Mouse (Mus musculus): ENCODE data around the gene Gm10282.

The Gm10282 gene

DNA sequence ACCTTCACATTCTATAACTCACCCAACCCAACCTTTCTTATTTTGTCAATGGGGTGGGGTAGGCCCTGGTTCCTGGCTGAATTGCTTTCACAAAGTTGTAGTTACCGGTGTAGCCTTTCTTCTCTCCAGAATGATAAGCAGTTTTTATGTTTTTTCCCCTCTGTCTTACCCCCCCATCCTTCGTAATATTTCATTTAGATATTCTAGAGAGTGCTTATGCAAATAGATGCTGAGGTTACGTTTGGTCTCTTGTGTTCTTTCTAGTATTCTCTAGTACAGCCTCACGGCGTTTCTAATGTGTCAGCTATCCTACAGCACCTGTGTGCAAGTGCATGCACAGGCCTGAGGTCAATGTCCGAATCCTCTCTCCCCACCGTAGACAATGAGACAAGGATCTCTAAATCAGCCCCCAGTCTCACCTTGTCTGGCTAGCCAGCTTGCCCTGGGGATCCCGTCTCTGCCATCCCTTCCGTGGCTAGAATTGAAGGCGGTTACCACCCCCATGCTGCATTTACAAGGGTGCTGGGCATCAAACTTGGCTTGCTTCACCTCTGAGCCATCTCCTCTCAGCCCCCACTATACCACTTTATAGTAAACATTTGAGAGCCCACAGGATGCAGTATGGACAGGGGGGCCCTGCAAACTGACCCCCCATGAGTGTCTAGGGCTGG lies 19.1 kb upstream of the Gm10282 start:
- no peak for DNase-seq (ENCODE audit: low spot score in 2 of 2)

DNA sequence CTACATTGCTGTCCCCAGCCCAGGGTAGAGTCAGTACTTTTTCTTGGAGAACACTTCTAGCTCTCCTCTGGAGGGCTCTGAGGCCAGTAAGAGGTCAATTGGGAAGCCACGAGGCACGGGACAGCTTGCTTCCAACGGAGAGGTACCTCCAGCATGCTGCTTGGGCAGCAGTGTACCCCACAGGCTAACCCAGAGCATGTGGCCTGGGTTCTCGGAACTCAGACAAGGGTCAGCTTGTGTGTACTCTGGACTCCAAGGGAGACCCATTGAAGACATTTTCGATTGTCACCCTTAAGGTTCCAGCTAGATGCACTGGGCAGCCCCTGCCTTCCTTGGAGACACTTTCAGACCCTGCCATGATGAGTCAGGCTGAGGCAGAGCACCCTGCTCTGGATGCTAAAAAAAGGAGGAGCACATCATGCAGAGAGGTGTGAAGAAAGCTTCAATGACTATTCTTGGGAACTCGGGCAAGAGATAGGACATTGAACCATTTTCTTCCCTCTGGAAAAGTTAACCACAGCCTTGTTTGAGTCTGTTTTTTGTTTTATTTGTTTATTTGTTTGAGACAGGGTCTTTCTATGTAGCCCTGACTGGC lies 18.2 kb upstream of the Gm10282 start:
- no peak for DNase-seq (ENCODE audit: low spot score in 2 of 2)

DNA sequence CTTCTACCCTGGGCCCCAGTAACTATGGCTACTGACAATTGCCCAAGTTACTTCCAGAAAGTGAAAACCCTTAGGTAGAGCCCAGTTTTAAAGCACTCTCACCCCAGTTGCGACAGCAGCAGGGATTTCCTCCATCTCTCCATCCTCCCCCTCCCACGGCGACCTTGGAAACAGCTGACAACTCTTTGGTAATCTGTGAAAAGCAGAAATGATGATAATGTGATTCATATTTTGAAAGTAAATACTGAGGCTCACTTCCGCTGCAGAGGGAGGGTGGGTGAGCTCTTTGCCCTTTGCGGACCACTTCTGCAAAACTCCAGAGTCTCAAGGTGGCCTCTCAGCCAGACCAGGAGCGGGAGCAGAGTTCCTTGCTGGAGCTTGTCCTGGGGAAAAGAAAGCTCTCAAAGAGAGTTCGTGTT lies 17.4 kb upstream of the Gm10282 start:
- DNase-seq (ENCODE audit: low spot score in 2 of 2) = peak; percentile 60 to 73

DNA sequence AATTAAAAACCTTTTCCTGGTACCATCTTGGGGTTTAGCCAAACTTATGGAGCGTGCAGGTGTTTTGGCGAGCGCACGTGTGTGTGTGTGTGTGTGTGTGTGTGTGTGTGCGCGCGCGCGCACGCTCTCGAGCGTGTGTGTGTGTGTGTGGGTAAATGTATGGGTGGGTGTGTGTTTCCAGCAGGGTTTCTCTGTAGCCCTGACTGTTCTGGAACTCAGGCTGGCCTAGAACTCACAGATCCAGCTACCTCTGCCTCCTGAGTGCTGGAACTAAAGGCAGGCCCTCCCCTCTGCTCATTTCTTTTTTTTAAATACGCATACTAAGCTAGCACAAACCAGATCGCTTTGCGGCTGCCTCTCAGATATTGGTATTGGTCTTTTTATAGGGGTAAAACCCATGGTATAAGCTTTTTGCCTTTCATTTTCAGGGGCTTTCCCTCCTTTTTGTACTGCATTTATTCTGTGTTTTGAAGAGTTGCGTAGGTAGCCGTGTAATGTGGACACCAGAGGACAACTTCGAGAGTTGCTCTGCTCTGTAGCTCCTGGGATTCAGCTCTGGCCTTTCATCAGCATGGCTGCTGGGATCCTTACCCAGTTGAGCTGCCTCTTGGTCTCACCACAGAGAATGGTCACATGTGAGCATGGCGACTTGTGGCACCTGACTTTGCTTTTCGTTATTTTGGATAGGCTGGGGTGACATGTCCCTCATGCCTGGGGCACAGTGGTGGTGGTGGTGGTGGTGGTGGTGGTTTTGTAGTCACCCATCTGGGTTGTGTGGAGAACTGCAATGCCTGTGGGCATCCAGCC lies 16.8 kb upstream of the Gm10282 start:
- no peak for DNase-seq (ENCODE audit: low spot score in 2 of 2)

DNA sequence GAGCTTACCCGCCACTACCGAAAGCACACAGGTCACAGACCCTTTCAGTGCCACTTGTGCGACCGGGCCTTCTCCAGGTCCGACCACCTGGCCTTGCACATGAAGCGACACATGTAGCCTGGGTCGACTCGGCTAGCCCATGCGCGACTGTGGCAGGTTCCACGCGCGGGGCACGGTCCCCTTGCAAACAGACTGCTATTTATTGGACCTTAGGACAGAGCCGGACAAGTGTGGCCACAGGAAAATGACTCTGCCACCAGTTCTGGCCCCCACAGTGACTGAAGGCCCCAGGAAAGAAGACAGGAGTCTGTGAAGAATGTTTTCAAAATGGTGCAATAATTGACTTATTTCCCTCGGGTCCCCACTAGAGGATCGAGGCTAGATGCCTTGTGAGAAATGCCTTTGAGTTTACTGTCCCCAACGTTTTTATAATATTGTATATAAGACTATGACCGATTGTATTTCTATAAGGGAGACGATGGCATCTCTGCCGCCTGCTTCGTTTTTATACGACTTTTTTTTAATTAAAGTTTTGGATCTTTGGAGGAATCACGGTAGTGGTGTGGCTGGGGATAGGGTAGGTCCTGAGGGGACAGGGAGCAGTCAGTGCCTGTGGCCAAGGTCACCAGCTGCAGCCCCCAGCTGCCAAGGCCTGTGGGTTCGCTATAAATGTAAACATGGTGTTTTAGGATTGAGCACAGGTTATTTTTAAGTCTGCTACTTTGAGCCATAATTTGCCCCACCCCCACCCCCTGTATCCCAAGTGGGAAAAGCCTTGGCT lies 15.9 kb upstream of the Gm10282 start:
- peak in 1 of 2 experiments; percentile 71 for DNase-seq (ENCODE audit: low spot score in 2 of 2)

DNA sequence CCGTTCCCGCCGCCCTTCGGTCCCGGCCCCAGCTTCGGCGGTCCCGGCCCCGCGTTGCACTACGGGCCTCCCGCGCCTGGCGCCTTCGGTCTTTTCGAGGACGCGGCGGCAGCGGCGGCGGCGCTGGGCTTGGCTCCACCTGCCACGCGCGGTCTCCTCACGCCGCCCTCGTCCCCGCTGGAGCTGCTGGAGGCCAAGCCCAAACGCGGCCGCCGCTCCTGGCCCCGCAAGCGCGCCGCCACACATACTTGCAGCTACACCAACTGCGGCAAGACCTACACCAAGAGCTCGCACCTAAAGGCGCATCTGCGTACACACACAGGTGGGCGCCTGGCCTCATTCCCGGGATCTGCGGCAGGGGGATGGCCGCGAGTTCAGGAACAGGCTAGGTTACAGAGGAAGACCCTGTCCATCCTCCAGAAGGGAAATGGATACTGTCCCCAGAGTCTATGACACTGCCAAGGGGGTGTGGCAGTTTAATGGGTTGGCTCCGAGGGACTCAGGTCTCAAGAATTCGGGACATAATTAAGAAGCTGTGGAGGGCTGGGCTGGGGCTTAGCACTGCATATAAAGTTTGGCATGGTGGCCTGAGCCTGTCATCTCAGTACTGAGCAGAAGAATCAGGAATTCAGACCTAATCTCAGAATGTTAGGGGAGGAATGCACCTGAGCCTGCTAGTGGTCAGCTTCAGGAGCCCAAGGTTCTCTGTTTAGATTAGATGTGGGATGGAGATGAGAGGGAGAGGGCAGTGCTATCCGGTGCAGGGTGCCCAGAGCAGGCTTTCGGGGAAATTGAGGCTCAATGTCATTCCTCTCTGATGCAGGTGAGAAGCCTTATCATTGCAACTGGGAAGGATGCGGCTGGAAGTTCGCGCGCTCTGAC lies 15.1 kb upstream of the Gm10282 start:
- DNase-seq (ENCODE audit: low spot score in 2 of 2) = peak in 1 of 2 experiments; percentile 74

DNA sequence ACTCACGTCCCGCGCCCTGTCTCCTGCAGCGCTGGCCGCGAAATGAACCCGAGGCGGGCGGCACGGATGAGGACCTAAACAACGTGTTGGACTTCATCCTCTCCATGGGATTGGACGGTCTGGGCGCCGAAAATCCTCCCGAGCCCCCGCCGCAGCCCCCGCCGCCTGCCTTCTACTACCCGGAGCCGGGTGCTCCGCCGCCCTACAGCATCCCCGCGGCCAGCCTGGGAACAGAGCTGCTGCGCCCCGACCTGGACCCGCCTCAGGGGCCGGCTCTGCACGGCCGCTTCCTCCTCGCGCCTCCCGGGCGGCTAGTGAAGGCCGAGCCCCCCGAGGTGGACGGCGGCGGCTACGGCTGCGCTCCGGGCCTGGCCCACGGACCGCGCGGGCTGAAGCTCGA lies 14.3 kb upstream of the Gm10282 start:
- peak; percentile 24 to 75 for DNase-seq (ENCODE audit: low spot score in 2 of 2)

DNA sequence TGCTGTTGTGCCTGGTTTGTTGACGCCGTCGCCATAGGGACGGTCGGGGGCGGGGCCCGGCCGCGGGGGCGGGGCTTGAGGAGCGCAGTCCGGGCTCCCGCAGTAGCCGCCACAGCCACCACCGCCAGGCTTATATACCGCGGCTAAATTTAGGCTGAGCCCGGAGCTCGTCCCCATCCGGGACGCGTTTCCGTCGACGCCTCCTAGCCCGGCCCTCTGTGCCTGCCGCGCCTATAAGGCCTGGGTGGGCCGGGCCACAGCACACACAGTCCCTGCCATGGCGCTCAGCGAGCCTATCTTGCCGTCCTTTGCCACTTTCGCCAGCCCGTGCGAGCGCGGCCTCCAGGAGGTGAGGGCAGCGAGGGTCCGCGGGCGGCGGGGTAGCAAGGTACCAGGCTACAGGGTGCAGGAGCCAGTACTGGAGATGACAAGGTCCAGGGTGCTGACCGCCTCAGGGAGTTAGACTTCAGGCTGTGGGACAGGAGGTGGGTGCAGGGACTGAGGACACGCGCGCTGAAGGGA lies 13.8 kb upstream of the Gm10282 start, which contains the start of gene Klf2:
Klf2 (plus strand) TSS at position 233 of the 522 bp plus-strand sequence.
- peak; percentile 94 to 97 for DNase-seq (ENCODE audit: low spot score in 2 of 2)

DNA sequence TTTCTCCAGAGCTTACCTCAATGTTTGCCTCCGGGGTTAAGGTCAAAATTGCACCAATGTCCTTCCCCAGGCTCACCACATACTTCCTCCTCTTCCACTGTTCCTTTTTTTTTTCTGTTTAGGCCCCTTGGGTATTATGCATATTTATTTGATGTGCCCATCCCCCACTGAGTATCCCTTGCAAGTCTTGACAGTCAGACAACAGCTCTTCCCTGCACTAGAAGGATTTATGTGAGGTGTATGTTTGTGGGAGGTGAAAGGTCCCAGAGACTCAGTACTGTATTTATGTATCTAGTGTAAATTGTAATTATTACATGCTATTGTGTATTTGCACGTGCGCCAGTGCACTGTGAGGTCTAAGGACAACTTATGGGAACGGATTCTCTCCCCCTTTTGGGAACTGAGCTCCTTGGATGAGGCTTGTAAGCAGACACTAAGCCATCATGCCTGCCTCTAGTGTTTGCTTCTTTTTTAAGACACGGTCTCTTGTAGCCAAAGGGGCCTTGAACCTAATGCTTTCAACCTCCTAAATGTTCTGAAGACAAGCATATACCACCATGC lies 12.8 kb upstream of the Gm10282 start:
- no peak for DNase-seq (ENCODE audit: low spot score in 2 of 2)

DNA sequence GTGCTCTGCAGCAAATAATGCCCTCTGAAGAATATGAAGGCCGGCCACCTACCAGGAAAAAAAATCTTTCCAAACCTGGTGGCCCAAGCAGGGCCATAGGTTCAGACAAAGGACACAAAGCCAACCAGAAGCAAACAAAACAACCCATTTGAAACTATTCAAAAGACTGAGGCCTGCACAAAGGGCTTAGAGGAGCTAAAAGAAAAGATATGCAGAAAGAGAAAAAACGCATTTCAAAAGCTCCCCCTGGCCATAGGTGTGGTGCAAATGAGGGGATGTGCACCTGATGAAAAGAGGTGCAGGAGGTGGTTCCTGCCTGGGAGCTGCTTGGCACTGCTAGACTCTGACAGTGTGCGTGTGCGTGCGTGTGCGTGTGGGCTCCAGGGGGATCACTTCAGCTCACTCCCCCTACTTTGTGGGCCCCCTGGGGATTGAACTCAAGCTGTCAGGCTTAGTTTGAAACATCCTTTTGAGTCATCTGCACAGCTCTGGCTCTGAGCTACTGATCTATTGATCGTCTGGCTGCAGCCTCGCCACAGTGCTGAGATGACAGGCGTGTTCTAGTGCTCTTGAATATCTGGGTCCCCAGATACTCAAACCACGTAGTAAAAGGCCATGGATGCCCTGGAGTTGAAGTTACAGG lies 11.1 kb upstream of the Gm10282 start:
- DNase-seq (ENCODE audit: low spot score in 2 of 2) = no peak

DNA sequence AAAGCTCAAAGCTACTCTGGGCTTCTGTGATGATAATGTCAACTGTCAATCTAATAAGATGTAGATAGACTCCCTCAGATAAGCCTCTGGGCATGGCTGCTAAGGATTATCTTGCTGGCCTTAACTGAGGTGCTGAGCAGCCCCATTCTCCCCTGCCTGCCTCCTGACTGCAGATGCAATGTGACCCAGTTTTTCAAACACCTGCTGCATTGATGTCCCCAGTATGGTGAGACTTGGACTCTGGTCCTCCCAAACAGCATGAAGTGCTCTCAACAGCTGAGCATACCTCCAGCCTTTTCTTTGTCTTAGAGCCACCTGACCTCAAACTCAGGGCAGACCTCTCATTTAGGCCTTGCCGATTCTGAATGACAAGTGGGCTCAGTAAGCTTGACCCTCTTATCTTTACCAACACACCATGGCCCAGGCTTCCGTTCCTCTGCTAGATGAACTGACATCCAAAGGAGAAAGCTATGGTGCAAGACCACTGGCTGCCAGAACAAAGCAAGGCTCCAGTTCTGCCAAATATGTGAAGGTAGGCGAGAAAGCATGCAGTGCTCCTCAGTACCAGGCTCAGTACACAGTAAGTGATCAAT lies 8.0 kb upstream of the Gm10282 start:
- no peak for DNase-seq (ENCODE audit: low spot score in 2 of 2)

DNA sequence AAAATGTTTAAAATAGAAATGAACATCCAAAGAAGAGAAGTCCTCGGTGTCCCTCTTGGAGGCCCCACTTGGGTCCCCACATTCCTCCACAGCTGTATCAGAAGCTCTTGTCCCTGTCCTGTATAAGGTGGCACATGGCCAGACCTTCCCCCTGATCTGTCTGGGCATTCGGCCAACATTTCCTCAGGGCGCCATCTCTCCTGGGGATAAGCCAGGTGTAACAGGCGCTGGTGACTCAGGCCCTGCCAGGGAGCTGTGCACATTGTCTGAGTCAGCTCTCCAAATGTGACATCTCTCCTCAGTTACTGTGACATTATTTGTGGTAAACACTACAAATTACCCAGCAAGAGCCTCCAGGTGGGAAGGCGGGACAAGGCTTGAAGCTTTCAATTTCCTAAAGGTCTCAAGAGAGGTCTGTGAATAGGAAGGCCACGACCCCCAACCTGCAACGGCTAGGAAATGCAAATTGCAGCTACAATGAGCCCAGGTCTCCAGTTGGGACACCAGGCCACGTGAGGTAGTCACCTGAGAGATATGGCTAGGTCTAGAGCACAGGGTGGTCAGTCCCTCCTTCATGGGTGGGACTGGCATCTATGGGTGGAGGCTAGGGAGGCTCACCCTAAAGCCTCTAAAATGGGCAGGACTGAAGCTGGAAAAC lies 5.9 kb upstream of the Gm10282 start:
- no peak for DNase-seq (ENCODE audit: low spot score in 2 of 2)

DNA sequence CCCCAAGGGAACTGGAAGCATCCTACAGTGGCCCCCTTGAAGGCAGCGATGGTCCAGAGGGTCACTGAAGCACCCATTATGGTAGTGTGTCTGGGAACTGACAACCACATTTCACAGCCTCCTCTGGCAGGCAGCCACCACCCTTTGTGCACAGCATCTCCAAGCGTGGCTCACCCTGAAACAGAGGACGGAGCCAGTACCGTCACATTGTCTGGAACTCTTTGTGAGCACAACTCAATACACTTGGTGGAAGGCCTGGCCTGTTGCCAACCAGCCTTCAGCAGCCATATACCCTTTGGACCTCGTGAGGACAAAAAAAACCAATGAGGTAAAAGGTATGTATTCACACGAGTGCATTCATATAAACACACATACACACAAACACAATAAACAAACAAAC lies 3.2 kb upstream of the Gm10282 start:
- no peak for DNase-seq (ENCODE audit: low spot score in 2 of 2)

DNA sequence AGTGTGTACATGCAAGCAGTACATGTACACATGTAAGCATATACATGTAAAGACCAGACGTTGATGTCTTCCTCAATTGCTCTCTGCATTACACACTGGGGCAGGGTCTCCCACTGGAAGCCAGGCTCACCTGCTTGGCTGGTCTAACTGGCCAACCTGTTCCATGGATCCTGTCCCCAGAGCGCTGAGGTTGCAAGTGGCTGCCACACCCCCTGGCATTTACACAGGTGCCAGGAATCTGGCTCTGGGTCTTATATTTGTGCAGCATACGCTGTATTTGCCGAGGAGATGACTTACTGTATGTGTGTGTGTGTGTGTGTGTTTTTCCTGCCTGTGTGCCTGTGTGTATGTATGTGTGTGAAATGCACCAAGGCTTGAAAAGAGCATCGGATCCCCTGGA lies 1.9 kb upstream of the Gm10282 start:
- no peak for DNase-seq (ENCODE audit: low spot score in 2 of 2)

DNA sequence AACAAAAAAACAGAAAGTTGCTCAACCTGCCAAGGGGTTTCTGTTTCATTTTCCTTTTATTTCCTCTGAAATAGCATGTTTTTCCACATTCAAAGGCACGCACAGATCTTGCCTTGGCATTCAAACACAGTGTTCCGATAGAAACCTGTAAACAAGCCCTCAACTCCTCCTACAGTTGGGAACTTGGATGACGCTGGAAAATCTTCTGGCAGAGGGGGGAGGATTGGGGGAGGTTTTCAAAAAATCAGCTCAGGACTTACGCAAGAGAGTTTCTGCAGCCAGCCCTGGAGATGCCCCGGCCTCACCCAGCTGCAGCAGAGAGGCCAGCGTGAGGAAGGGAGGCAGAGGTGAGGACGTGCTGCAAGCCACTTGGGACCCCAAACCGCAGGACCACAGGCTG lies 1.4 kb downstream of the Gm10282 start:
- no peak for DNase-seq (ENCODE audit: low spot score in 2 of 2)

DNA sequence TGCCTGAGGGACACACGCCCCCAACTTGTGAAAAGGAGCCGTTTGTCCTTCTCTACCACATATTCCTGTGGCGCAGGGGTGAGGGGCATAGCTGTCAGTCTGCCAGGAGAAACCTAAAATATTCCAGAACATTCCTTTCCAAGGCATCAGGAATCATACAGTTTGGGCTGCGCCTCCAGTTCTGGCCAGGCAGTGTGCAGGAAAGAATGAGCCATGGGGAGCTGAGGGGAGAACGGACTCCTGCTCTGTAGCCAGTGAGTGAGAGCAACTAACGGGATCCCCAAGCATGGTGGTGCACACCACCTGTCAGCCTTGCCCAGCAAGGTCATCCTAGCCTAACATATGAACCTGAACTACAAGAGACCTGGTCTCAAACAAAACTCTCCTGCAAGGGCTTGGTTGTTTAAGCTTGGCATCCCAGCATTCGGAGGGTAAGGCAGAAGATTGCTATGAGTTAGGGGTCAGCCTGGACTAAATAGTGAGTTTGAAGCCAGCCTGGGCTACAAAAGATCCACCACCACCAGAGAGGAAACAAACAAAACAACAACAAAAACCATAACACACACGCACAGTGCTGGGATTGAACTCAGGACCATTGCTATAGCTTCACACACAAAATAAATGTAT lies 2.0 kb downstream of the Gm10282 start:
- no peak for DNase-seq (ENCODE audit: low spot score in 2 of 2)

DNA sequence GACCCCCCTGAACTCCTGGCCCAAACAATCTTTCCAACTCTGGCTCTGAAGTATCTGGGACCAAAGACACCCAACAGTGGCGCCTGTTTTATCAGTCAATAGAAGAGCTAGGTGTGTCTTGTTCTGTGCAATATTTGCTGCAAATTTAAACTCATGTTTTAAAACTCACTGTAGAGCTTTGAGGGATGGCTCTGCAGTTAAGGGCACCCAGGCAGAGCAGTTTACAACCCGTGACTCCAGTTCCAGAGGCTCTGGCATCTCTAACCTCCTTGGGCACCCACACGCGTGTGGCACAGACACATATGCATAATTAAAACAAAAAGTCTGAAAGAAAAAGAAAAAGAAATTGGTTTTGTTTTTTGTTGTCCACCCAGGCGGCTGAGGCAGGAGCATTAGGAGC lies 3.6 kb downstream of the Gm10282 start:
- no peak for DNase-seq (ENCODE audit: low spot score in 2 of 2)

DNA sequence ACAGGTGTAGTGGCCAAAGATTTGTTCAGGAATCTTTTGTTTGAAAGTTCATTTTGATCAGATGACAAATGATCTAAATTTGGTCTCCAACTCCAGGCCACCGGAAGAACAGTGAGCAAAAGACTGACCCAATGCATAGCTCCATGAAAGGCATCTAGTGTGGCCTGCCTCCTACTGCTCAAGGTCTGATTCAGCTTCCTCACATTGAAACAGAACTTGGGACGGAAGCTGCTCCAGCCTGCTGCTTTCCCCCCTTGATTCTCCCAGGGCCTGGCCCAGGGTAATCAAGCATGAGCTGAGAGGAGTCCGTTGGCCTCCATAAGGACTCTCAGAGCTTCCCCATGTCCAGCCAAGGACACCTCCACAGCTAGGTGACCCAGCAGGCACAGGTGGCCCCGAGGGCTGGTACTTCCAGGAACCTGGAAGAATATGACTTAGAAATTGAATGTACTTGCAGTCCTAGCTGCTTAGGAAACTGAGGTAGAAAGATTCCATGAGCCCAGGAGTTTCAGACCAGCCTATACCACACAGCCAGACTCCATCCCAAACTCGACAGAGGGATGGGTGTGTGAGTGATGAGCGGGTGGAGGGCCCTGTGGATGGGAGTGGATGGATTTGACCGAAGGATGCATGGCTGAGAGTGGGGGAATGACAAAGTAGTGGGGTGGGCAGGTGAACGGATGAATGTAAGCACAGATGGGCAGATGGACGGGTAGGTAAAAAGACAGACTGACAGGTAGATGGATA lies 4.2 kb downstream of the Gm10282 start:
- no peak for DNase-seq (ENCODE audit: low spot score in 2 of 2)
